ENCODE assay signal across 7 mouse cellular contexts in genomic region chr14:21903562-21904497, GRCm38 (mm10). TPM values are rescaled to one million over a fixed set of nuclear protein-coding genes. Genes with fewer than 3 reads are reported as not detected.
A peak's percentile ranks its signal among the peaks of the same experiment; 100 is the strongest.
DNase-seq lines count a peak whose midpoint lies in the region; ATAC-seq lines count a peak whose summit lies in the region.

No protein-coding gene starts in this region.

- 0 out of 2 replicates have a peak overlapping the region, but pooled peaks have one; percentile 14 for H3K27ac ChIP-seq in embryonic facial prominence, embryonic 11.5 days (replicated peaks; ENCODE audit: low read depth, low read length)
- H3K27ac ChIP-seq in midbrain, embryonic 10.5 days (replicated peaks) = peak overlapping the region; percentile 71

- DNase-seq in adrenal gland, postnatal 14 days = peak; percentile 89
- peak; percentile 65 for DNase-seq in embryonic facial prominence, embryonic 11.5 days (ENCODE audit: low spot score)
- peak; percentile 18 to 34 for DNase-seq in heart, postnatal 14 days
- DNase-seq in kidney, postnatal 36 days = peak; percentile 6 to 41
- peak; percentile 49 for DNase-seq in midbrain, embryonic 10.5 days (ENCODE audit: low spot score)
- DNase-seq in urinary bladder, postnatal 25 days (ENCODE audit: low spot score) = peak; percentile 54
- no peak for DNase-seq in cerebellum, adult 18-20 months

- H3K27me3 ChIP-seq in embryonic facial prominence, embryonic 11.5 days (ENCODE audit: control insufficient read depth, insufficient read depth, low read length) = no peaks in the 10 kb centered on the region
- H3K27me3 ChIP-seq in midbrain, embryonic 10.5 days (ENCODE audit: low read depth, poor library complexity, severe bottlenecking) = no peaks in the 10 kb centered on the region

- no peaks in the 10 kb centered on the region for H3K9me3 ChIP-seq in embryonic facial prominence, embryonic 11.5 days (replicated peaks; ENCODE audit: control insufficient read depth, low read length)
- H3K9me3 ChIP-seq in midbrain, embryonic 10.5 days (replicated peaks) = no peaks in the 10 kb centered on the region

- no peaks in the 10 kb centered on the region for H3K36me3 ChIP-seq in embryonic facial prominence, embryonic 11.5 days (replicated peaks; ENCODE audit: control insufficient read depth, insufficient read depth, low read depth, low read length)
- H3K36me3 ChIP-seq in midbrain, embryonic 10.5 days = no peaks in the 10 kb centered on the region

- 29% methylated on average over 23 of the region's 23 CpGs for whole genome bisulfite sequencing in embryonic facial prominence, embryonic 11.5 days
- 60% methylated on average over 23 of the region's 23 CpGs for WGBS in midbrain, embryonic 10.5 days

- no peak overlapping the region for H3K4me3 ChIP-seq in embryonic facial prominence, embryonic 11.5 days (ENCODE audit: low read depth, low read length)
- no peak overlapping the region for H3K4me3 ChIP-seq in midbrain, embryonic 10.5 days

- intact Hi-C loops in heart, postnatal 14 days (cut with DNase I) = no loop called here

- H3K4me2 ChIP-seq in embryonic facial prominence, embryonic 11.5 days (ENCODE audit: low read depth, low read length) = no peak overlapping the region

- H3K4me1 ChIP-seq in embryonic facial prominence, embryonic 11.5 days (ENCODE audit: control insufficient read depth, insufficient read depth, low read length) = no peaks in the 10 kb centered on the region; the same call in 1 of the 2 replicates
- peaks cover 17% of the 10 kb centered on the region for H3K4me1 ChIP-seq in midbrain, embryonic 10.5 days

- ATAC-seq in embryonic facial prominence, embryonic 11.5 days (replicated peaks; ENCODE audit: insufficient number of reproducible peaks, low FRiP score, low TSS enrichment, low read depth) = peak; percentile 82

- no peak overlapping the region for H3K9ac ChIP-seq in embryonic facial prominence, embryonic 11.5 days (replicated peaks; ENCODE audit: low read length)

RNA-seq across cellular contexts. Expression of gene Comtd1, which starts 55.1 kb away (rescaled TPM):
- total RNA-seq in adrenal gland, postnatal 14 days (2021) = 36.2 and 38.0 TPM in 2 replicates
- 15.5 and 17.6 TPM in 2 replicates for polyA plus RNA-seq in embryonic facial prominence, embryonic 11.5 days (2014; fragmentation: Nextera tagmentation; extraction: Ambion mirVana)
- 1 to 10 TPM; 6.3 to 6.8 TPM for total RNA-seq in heart, postnatal 14 days (2021)
- 13.9 and 16.4 TPM in 2 replicates for polyA plus RNA-seq in midbrain, embryonic 10.5 days (2016; fragmentation: Nextera tagmentation; extraction: Ambion mirVana)

Comparison
In these comparisons a context has a peak if more than half of its experiments do, and no peak if none do; other contexts are left out.
1. DNase-seq: peak in adrenal gland, postnatal 14 days (single experiment), embryonic facial prominence, embryonic 11.5 days (single experiment), heart, postnatal 14 days (2 of 2), kidney, postnatal 36 days (2 of 2), midbrain, embryonic 10.5 days (single experiment) and urinary bladder, postnatal 25 days (single experiment); none in cerebellum, adult 18-20 months (0 of 2).